In genomic region chr11:9145113-9145512, GRCm38 (mm10) we compare ENCODE assay signal across 25 mouse cellular contexts. TPM values are rescaled to one million over a fixed set of nuclear protein-coding genes. Genes with fewer than 3 reads are reported as not detected.
"Had no signal": no experiment of that assay in that cellular context is flagged by ENCODE, and none has a peak within 500 bp of the region (broad histone marks: within the 10 kb centered on the region; RNA-seq: fewer than 3 reads in every experiment).

No protein-coding gene starts in this region.

- H3K4me3 ChIP-seq: gastrocnemius, adult 2 months; heart, adult 2 months; heart, embryonic 13.5 days; heart, embryonic 15.5 days; hindbrain, embryonic 13.5 days; hindbrain, embryonic 15.5 days; limb, embryonic 13.5 days; limb, embryonic 15.5 days had no signal

- H3K27me3 ChIP-seq: heart, embryonic 13.5 days; heart, embryonic 15.5 days; hindbrain, embryonic 13.5 days; hindbrain, embryonic 15.5 days; limb, embryonic 13.5 days; limb, embryonic 15.5 days had no signal

- H3K36me3 ChIP-seq: heart, embryonic 13.5 days; heart, embryonic 15.5 days; hindbrain, embryonic 13.5 days; hindbrain, embryonic 15.5 days; limb, embryonic 13.5 days; limb, embryonic 15.5 days had no signal

- DNase-seq: gastrocnemius, adult 2 months; gastrocnemius, postnatal 10 days; gastrocnemius, postnatal 25 days; heart, adult 2 months; heart, postnatal 14 days; heart, postnatal 36 days; kidney, adult 11 months; kidney, adult 2 months; kidney, postnatal 10 days; kidney, postnatal 25 days; kidney, postnatal 4 days; layer of hippocampus, adult 9-11 months; layer of hippocampus, postnatal 36 days; left cerebral cortex, postnatal 4 days had no signal

- ATAC-seq: hindbrain, postnatal 0 days; intestine, embryonic 16.5 days had no signal

- H3K9me3 ChIP-seq: heart, embryonic 13.5 days; heart, embryonic 15.5 days; hindbrain, embryonic 15.5 days; limb, embryonic 13.5 days; limb, embryonic 15.5 days had no signal

- H3K27ac ChIP-seq: gastrocnemius, adult 2 months; heart, adult 2 months; heart, embryonic 13.5 days; heart, embryonic 15.5 days; hindbrain, embryonic 13.5 days; hindbrain, embryonic 15.5 days; hindbrain, postnatal 0 days; limb, embryonic 13.5 days; limb, embryonic 15.5 days had no signal

- H3K4me1 ChIP-seq: heart, embryonic 13.5 days; heart, embryonic 15.5 days; hindbrain, embryonic 13.5 days; hindbrain, embryonic 15.5 days; limb, embryonic 13.5 days; limb, embryonic 15.5 days had no signal

- H3K9ac ChIP-seq: heart, embryonic 13.5 days; heart, embryonic 15.5 days; hindbrain, embryonic 13.5 days; hindbrain, embryonic 15.5 days; limb, embryonic 13.5 days; limb, embryonic 15.5 days had no signal

RNA-seq across cellular contexts. Expression of gene Abca13, which starts 46.6 kb away (rescaled TPM):
- total RNA-seq: gastrocnemius, adult 2 months; gastrocnemius, postnatal 25 days; heart, adult 2 months; heart, postnatal 36 days; liver, adult 2 months had no signal
- polyA plus RNA-seq: hindbrain, embryonic 11.5 days; limb, embryonic 11.5 days; liver, adult 2 months had no signal
